Mouse (Mus musculus) heart, postnatal 0 days (tissue): ENCODE results near the gene Papss1.

ENCODE experiments used
- CTCF ChIP-seq: IDR thresholded peaks from 2 replicates; pipeline ENCODE4 v1.5.1; 2016; ENCODE audit warnings: antibody characterized with exemption, control low read depth, low read depth
- EP300 ChIP-seq: IDR thresholded peaks from 2 replicates; pipeline ENCODE4 v1.6.1; 2016; ENCODE audit warnings: antibody characterized with exemption, low read depth

GRCm38 (mm10) chr3:131581096-131581495, 16.5 kb downstream of the Papss1 start:
- TF ChIP-seq CTCF (no peak), EP300 (no peak)
